Mouse (Mus musculus) macrophage (primary cell): ENCODE data around the gene Rps26. TPM values are rescaled to one million over a fixed set of nuclear protein-coding genes. Genes with fewer than 3 reads are reported as not detected.

ENCODE experiments used
- H3K27ac ChIP-seq: fragments of 350-480 bp; formaldehyde crosslinking; 2 replicates; pipeline ENCODE4 v1.9.0; 2021
- H3K36me3 ChIP-seq: fragments of 350-480 bp; formaldehyde crosslinking; 2 replicates; pipeline ENCODE4 v1.9.0; 2021; ENCODE audit errors: inconsistent target
- H3K4me3 ChIP-seq: fragments of 350-480 bp; formaldehyde crosslinking; 2 replicates; pipeline ENCODE4 v1.9.0; 2021; ENCODE audit errors: inconsistent target
- H3K79me2 ChIP-seq: fragments of 350-480 bp; formaldehyde crosslinking; 2 replicates; pipeline ENCODE4 v1.9.0; 2021; ENCODE audit errors: inconsistent target
- WGBS: methylation state at CpG from one replicate; pipeline ENCODE4 v1.1.7; 2026; ENCODE audit warnings: inconsistent platforms; ENCODE audit not compliant: missing documents; 5-methylcytosine and 5-hydroxymethylcytosine counted together
- polyA plus RNA-seq: library from polyadenylated mRNA; stranded (reverse); fragments of 250-400 nt; gene quantifications from 3 replicates; pipeline ENCODE4 v1.2.4, GENCODE M21; 2018; ENCODE audit warnings: inconsistent platforms
- total RNA-seq, 78 experiments: library from RNA; depleted of rRNA; stranded (reverse); fragments of 250-400 nt; gene quantifications; 1 replicate in 9 of 78; 2 replicates in 24 of 78; 3 replicates in 43 of 78; 4 replicates in 2 of 78; pipeline ENCODE4 v1.2.4; 2018; ENCODE audit warnings: inconsistent platforms in 56 of 78

Rps26 gene
- total RNA-seq (2018; cell fraction: chromatin; rRNA removed), result 100 to 1,000 TPM in 1 of 26 experiments, 10 to 100 TPM in 24, 1 to 10 TPM in 1; 8.1 to 159 (median 21.8) TPM
- total RNA-seq (2018; cell fraction: cytosol; rRNA removed), result 100 to 1,000 TPM; 378 to 898 (median 580) TPM
- 10 to 100 TPM; 22.5 to 89.6 (median 51.2) TPM for total RNA-seq (2018; cell fraction: nucleus; rRNA removed)
- 865 to 1,089 TPM (median 951 TPM) in 3 replicates for polyA plus RNA-seq

GRCm38 (mm10) chr10:128626311-128627310 is at the start of gene Rps26:
Gene Rps26 (minus strand): TSS chr10:128626747.
- Histone ChIP-seq H3K79me2 (peaks cover 16% of the 10 kb centered on the region), H3K36me3 (peaks cover 9% of the 10 kb centered on the region; the same call in 1 of the 2 replicates), H3K27ac (peak within 1 kb of the TSS; percentile 87), H3K4me3 (peak within 1 kb of the TSS; percentile 84)
- WGBS, result 4% methylated on average over 40 of the region's 40 CpGs

DNA sequence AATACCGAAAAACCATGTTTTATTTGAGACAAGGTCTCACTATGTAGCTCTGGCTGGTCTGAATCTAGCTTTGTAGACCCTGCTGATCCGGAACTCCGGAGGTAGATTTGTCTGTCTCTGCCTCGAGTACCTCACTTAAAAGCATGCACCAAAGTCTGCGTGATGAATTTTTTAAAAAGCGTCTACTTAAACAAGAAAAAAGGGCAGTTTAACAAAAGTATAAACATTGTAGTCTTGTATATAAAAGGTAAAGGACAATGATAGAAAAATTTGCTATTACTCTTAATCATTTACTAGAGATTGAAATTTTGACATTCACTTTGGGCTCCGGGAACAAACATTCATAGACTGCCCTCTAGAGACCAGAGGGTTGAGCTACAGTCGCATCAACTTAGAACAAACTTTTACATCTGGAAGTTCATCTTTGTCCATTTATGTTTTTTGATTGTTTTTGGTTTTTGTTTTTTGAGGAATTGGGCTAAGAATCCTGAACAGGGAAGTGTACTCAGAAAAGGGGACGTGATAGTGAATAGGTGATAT is 48.0 kb upstream of the Rps26 start:
- peak overlapping the region; percentile 48 for H3K4me3 ChIP-seq
- WGBS, result 4% methylated on average over 9 of the region's 9 CpGs
- no peak overlapping the region for H3K27ac ChIP-seq
- H3K79me2 ChIP-seq, result no peaks in the 10 kb centered on the region
- H3K36me3 ChIP-seq, result peaks cover 4% of the 10 kb centered on the region; the same call in 1 of the 2 replicates

DNA sequence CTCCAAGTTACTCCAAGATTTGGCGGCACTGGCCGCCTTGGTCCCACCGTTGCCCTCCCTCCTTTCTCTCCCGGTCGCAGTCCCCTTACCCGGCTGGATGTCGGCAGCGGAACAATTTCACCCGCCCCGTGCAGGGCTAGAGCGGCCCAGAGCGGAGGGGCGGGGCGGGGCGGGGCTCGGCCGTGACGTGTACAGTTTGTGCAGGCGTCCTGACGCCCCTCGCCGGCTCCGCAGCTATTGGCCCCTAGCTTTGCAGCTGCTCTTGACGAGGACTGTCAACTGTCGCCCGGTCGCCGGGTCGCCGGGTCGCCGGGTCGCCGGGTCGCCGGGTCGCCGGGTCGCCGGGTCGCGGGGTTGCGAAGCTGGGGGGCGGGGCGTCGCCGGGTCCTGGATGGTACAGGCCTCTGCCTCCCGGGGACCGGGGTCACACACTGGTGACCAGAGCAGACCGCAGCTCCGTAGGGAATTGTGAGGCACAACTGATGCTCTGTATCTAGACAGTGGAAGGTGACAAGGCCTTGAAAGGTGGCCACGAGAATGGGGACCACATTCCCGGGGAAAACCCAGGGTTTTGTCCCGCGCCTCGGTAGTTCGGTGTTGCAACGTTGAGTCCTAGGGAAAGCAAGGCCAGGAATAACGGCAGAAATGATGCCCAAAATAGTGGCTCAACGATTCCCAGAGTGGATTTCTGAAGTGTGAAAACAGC is 47.4 kb upstream of the Rps26 start, which contains the start of gene Suox:
Gene Suox, minus strand, starts transcription at position 311 of the 706 bp plus-strand sequence.
- H3K36me3 ChIP-seq, result no peaks in the 10 kb centered on the region
- peak within 1 kb of the TSS; percentile 48 for H3K4me3 ChIP-seq
- under 1% methylated on average over 52 of the region's 60 CpGs for WGBS
- no peaks in the 10 kb centered on the region for H3K79me2 ChIP-seq
- H3K27ac ChIP-seq, result no peak within 1 kb of the TSS

DNA sequence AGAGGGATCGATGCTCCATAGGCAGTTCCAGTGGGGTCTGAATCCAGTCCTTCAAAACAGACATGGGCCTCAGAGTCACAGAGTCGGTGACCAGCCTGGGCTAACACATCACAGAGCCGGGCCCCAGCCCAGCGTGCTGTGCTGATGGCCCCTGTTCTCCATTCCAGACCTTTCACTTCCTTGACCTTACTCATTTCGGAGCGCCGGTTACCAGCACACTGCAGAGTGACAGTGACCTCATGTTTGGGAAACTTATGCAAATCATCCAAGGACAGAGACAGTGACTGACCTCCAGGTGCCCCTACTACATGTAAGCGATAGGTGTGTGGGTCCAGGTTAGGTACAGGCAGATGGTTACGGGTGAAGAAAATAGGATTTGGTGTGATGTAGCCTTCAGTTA is 44.6 kb upstream of the Rps26 start:
- Histone ChIP-seq H3K36me3 (no peaks in the 10 kb centered on the region), H3K79me2 (no peaks in the 10 kb centered on the region), H3K27ac (no peak overlapping the region), H3K4me3 (no peak overlapping the region)
- 93% methylated on average over 9 of the region's 9 CpGs for WGBS

- 6% methylated on average over 32 of the region's 42 CpGs for WGBS
- Histone ChIP-seq H3K79me2 (no peaks in the 10 kb centered on the region), H3K4me3 (no peak overlapping the region), H3K36me3 (no peaks in the 10 kb centered on the region), H3K27ac (no peak overlapping the region)
Measured at GRCm38 (mm10) chr10:128668790-128669672, 42.5 kb upstream of the Rps26 start.

DNA sequence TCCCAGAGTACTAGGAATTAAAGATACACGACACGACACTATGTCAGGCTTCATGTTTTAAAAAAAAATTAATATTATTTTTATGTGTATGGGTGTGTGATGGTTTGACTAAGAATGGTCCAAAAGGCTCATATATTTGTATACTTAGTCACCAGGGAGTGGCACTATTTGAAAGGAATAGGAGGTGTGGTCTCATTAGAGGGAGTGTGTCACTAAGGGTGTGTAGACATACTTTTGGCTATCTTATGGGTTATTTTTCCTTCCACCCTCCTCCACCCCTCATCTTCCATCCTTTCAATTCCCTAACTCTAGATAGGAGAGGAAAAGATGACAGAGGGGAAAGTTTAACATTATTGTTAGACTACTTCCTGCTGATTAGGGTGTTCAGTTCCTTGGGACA is 39.3 kb upstream of the Rps26 start:
- no peaks in the 10 kb centered on the region for H3K79me2 ChIP-seq
- H3K27ac ChIP-seq, result no peak overlapping the region
- no CpG with 5 or more reads among the region's 2 CpGs for WGBS
- no peaks in the 10 kb centered on the region for H3K36me3 ChIP-seq
- no peak overlapping the region for H3K4me3 ChIP-seq

DNA sequence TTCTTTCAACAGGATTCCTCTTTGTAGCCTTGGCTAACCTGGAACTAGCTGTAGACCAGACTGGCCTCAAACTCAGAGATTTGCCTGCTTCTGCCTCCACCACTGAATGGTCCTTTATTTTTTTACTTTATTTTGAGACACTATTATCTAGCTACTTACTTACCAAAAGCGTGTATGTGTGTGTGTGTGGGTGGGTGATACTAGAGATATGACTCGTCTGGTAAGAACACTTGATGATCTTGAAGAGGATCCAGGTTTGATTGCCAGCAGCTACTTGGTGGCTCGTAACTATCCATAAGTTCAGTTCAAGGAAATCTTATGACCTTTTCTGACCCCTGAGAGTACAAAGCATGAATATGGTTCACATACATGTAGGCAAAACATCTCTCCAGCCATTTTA is 38.8 kb upstream of the Rps26 start:
- WGBS, result 90% methylated on average over 3 of the region's 3 CpGs
- Histone ChIP-seq H3K79me2 (no peaks in the 10 kb centered on the region), H3K36me3 (no peaks in the 10 kb centered on the region), H3K4me3 (no peak overlapping the region), H3K27ac (no peak overlapping the region)

- Histone ChIP-seq H3K27ac (no peak overlapping the region), H3K79me2 (no peaks in the 10 kb centered on the region), H3K36me3 (no peaks in the 10 kb centered on the region), H3K4me3 (no peak overlapping the region)
- 86% methylated on average over 3 of the region's 3 CpGs for WGBS
Measured at GRCm38 (mm10) chr10:128664808-128665207, 38.3 kb upstream of the Rps26 start.

DNA sequence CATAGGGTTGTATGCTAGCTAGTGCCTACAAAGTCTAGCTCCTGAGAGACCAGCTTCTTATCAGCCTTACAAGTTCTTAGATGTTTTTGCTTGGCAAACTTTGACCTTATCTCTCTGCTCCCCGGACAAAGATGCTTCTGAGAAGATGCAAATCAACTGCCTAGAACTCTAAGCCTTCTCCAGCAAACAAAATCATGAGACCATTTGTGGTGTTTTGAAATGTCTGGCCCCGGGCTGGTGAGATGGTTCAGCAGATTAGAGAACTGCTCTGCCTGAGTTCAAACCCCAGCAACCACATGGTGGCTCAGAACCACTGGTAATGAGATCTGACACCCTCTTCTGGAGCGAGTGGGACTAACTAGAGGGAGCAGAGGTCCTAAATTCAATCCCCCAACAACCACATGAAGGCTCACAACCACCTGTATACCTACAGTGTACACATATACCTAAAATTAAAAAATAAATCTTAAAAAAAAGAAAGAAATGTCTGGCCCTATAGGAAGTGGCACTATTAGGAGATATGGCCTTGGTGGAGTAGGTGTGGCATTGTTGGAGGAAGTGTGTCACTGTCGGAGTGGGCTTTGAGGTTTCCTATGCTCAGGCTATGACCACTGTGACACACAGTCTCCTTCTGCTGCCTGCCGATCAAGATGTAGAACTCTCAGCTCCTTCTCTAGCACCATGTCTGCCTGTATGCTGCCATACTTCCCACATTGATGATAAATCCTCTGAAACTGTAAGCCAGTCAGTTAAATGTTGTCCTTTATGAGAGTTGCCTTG is 37.1 kb upstream of the Rps26 start:
- Histone ChIP-seq H3K79me2 (no peaks in the 10 kb centered on the region), H3K27ac (no peak overlapping the region), H3K36me3 (no peaks in the 10 kb centered on the region), H3K4me3 (no peak overlapping the region)
- WGBS, result 37% methylated on average over 5 of the region's 5 CpGs

DNA sequence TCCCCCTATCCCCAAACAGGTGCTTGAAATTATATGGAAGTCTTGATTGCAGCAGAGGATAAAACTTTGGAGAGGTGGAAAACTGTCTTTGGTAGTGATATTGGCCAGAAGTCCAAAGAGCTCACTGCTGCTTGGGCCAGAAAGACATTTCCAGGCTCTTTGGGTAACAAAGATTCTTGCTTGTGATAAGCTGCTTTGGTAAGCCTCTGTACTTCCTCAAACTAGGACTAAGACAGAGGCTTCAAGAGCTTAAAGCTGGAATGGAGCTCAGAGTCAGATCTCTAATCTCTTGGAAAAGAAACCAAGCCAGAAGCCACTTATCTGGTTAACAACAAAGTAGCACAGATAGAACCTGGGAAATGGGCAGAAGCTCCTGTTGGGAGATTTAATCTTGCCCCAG is 35.9 kb upstream of the Rps26 start:
- Histone ChIP-seq H3K79me2 (no peaks in the 10 kb centered on the region), H3K27ac (no peak overlapping the region), H3K4me3 (no peak overlapping the region), H3K36me3 (no peaks in the 10 kb centered on the region)

DNA sequence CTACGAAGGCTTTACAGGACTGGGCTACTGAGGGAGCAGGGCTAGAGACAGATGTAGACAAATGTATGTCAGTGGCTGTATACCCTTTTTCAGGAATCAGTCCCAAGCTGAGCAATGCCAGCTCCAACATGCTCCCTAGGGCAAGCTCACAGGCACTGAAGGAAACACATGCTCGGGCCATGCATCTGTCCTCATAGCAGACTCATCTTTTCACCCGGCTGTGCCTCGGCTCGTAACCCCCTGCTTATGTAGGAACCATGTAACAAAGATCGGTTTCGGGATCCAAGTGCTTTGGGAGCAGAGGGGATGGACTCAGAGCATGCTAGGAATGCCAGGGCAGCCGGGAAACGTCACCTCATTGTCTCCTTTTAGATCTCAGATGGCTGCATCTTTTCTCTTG is 32.9 kb upstream of the Rps26 start:
- Histone ChIP-seq H3K36me3 (no peaks in the 10 kb centered on the region), H3K79me2 (no peaks in the 10 kb centered on the region), H3K4me3 (no peak overlapping the region), H3K27ac (no peak overlapping the region)
- 87% methylated on average over 9 of the region's 9 CpGs for whole genome bisulfite sequencing

DNA sequence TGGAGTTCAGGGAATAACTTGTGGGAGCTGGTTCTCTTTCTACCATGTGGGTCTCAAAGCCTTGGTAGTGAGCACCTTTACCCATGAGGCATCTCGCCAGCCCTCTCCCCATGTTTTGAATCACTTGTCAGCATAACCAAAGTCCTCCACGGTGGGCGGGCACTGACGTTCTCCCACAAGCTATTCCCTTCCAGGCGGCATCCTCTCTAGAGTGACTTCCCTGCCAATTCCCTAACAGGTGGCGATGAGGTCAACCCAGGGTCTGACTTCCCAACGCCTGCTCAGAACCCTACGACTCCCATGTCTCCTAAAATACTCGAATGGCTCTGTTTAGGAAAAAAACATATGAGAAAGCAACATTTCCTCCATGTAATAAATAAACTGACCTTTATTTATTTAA is 31.3 kb upstream of the Rps26 start:
- no peaks in the 10 kb centered on the region for H3K36me3 ChIP-seq
- WGBS, result 82% methylated on average over 9 of the region's 9 CpGs
- H3K27ac ChIP-seq, result no peak overlapping the region
- no peak overlapping the region for H3K4me3 ChIP-seq
- H3K79me2 ChIP-seq, result no peaks in the 10 kb centered on the region

DNA sequence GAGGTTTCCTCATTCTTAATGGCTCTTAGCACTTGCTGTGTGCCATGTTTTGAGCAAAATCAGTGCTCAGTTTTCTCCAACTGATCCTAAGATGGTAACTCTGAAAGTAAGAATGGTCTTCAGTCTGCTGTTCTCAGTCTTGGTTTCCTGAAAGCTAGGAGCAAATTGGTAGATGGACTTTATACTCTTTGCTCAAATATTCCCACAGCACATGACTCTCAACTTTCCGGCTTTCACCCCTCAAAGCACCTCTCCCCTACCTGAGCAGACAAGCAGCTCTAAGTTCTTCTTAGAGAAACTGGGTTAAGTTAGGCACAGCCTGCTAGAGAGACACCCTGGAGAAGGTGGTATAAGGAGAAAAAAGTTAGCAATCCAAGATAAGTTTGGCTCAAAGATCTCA is 30.2 kb upstream of the Rps26 start:
- Histone ChIP-seq H3K36me3 (no peaks in the 10 kb centered on the region), H3K4me3 (no peak overlapping the region), H3K79me2 (no peaks in the 10 kb centered on the region), H3K27ac (no peak overlapping the region)
- 85% methylated on average over 1 of the region's 1 CpGs for WGBS
